Mouse (Mus musculus) stomach, postnatal 0 days (tissue): ENCODE measurements at regions not wholly inside any gene's neighbourhood (a gene's known extent, or its start where the extent isn't known, plus 50 kb on each side); places are given as distances from the start of the nearest gene placed in this dataset.

Experiments used
- ATAC-seq: fragments of 200-750 bp; cut with Nextera tagmentation; 2 replicates; pipeline ENCODE4 v1.8.0; 2017; ENCODE audit not compliant: low FRiP score, low TSS enrichment
- DNase-seq: peaks from one replicate; pipeline ENCODE4 v3.0.0-alpha.2; 2016; ENCODE audit warnings: low spot score
- H3K27ac ChIP-seq: fragments of 300-500 bp; sonication (generic); replicated peaks from 2 replicates; pipeline ENCODE4 v1.5.1; 2014; ENCODE audit warnings: mild to moderate bottlenecking, control low read depth
- H3K27me3 ChIP-seq: fragments of 300-500 bp; sonication (generic); 2 replicates; pipeline ENCODE4 v1.6.1; 2014; ENCODE audit warnings: low read length; ENCODE audit not compliant: control insufficient read depth, insufficient read depth
- H3K36me3 ChIP-seq: fragments of 300-500 bp; sonication (generic); 2 replicates; pipeline ENCODE4 v1.6.1; 2014; ENCODE audit warnings: low read length, mixed read lengths; ENCODE audit not compliant: control insufficient read depth, insufficient read depth
- H3K4me1 ChIP-seq: fragments of 300-500 bp; sonication (generic); replicated peaks from 2 replicates; pipeline ENCODE4 v1.6.1; 2014; ENCODE audit warnings: antibody characterized with exemption; ENCODE audit not compliant: control insufficient read depth, insufficient read depth
- H3K4me2 ChIP-seq: fragments of 300-500 bp; sonication (generic); replicated peaks from 2 replicates; pipeline ENCODE4 v1.6.1; 2014; ENCODE audit warnings: low read depth, mild to moderate bottlenecking, control low read depth, moderate library complexity
- H3K4me3 ChIP-seq: fragments of 300-500 bp; sonication (generic); 2 replicates; pipeline ENCODE4 v1.5.1; 2014; ENCODE audit warnings: low read depth, low read length, control low read depth
- H3K9ac ChIP-seq: fragments of 300-500 bp; sonication (generic); 2 replicates; pipeline ENCODE4 v1.6.1; 2014; ENCODE audit warnings: mild to moderate bottlenecking, low read length, control low read depth, mixed read lengths
- H3K9me3 ChIP-seq: fragments of 300-500 bp; sonication (generic); 2 replicates; pipeline ENCODE4 v1.6.1; 2016; ENCODE audit warnings: low read length; ENCODE audit not compliant: control insufficient read depth
- CTCF ChIP-seq: IDR thresholded peaks from 2 replicates; pipeline ENCODE4 v1.5.1; 2016; ENCODE audit warnings: antibody characterized with exemption, low read depth, mild to moderate bottlenecking, moderate library complexity
- EP300 ChIP-seq: optimal IDR thresholded peaks from 2 replicates; pipeline ENCODE3; 2016; ENCODE audit warnings: antibody characterized with exemption
- WGBS: fragments of 180-500 bp; shearing (Covaris S2); extraction: QIAGEN DNeasy Blood & Tissue Kit; methylation state at CpG from one replicate; pipeline ENCODE4 v1.1.7; 2014; 5-methylcytosine and 5-hydroxymethylcytosine counted together

- no peak for TF ChIP-seq CTCF
- no peak overlapping the region for H3K9ac ChIP-seq
Measured at GRCm38 (mm10) chr16:65312947-65313346, 207.3 kb upstream of the Htr1f start.

DNA sequence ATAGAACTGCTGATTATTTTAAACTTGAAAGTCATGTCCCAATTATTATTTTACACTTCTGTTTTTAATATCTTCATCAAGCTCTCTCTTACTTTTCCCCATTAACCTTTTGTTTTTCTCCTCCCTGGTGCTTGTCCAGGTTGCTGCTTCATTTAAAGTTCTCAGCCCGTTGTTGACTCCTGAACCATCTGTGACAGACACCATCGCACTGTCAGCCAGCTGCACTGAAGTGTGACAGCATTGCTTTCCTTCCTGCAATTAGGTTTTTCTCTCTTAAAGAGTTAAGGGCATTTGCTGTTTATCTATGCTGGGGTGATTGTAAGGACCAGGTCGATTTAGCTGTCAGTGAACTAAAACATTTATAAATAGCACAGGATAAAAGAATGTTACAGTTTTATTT is 205.3 kb upstream of the Pou1f1 start:
- Histone ChIP-seq H3K4me1 (no peaks in the 10 kb centered on the region), H3K27ac (no peak overlapping the region), H3K27me3 (no peaks in the 10 kb centered on the region), H3K9me3 (no peaks in the 10 kb centered on the region), H3K4me3 (no peak overlapping the region), H3K36me3 (no peaks in the 10 kb centered on the region), H3K4me2 (no peak overlapping the region), H3K9ac (no peak overlapping the region)
- TF ChIP-seq CTCF (no peak), EP300 (no peak)
- DNase-seq (no peak), ATAC-seq (no peak)
- 54% methylated on average over 3 of the region's 3 CpGs for WGBS

More at GRCm38 (mm10) chr16:65312947-65313346, 207.3 kb upstream of the Htr1f start:
- DNase-seq (no peak), ATAC-seq (no peak)
- no peaks in the 10 kb centered on the region for H3K9me3 ChIP-seq
- no peak overlapping the region for H3K27ac ChIP-seq
- H3K4me3 ChIP-seq: no peak overlapping the region
- H3K4me1 ChIP-seq: no peaks in the 10 kb centered on the region
- no peaks in the 10 kb centered on the region for H3K36me3 ChIP-seq
- 40% methylated on average over 2 of the region's 2 CpGs for WGBS
- no peaks in the 10 kb centered on the region for H3K27me3 ChIP-seq
- H3K4me2 ChIP-seq: no peak overlapping the region

DNA sequence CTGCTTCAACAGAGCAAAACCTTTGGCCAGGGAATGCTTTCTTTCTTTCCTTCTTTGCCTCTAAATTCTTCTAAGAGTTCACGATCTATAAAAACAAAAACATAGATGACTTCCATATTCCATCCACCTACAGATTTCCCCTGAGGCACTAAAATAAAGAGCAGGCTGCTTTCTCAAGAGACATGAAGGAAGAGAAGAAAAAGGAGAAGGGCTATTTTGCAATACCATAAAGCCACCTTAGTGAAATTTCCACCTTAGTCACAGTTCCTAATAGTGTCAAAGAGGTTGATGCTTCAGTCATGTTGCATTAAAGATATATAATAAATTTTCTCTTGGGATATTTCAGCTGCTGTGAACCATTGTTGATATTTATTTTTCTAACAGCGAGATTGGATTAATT is 187.9 kb upstream of the Pou1f1 start:
- no peak overlapping the region for H3K4me3 ChIP-seq
- 82% methylated on average over 2 of the region's 2 CpGs for WGBS
- no peak for ATAC-seq
- no peak for TF ChIP-seq EP300
- no peak for TF ChIP-seq CTCF
- no peaks in the 10 kb centered on the region for H3K9me3 ChIP-seq
- no peaks in the 10 kb centered on the region for H3K27me3 ChIP-seq
- no peak overlapping the region for H3K9ac ChIP-seq
- no peak overlapping the region for H3K27ac ChIP-seq
- H3K36me3 ChIP-seq: no peaks in the 10 kb centered on the region
- no peak overlapping the region for H3K4me2 ChIP-seq
- no peaks in the 10 kb centered on the region for H3K4me1 ChIP-seq
- no peak for DNase-seq

DNA sequence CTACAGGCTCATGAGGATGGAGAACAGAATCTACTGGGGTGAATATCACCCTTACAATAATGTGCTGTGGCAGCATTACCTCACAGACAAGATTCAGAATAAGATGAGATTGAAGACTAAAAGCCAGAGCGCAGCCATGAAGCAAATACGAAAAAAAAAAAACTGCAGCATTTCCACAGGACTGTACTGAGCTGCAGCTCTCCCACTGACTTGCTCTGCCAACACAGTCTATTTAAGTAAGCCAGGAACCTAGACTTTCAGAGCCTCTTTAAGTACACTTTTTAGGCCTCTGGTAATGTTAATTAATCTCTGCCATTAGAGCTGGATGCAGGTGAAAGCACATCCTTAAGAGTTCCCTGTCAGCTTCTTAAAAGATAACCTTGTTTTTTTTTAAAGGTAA is 181.1 kb upstream of the Pou1f1 start:
- H3K4me2 ChIP-seq: no peak overlapping the region
- H3K27me3 ChIP-seq: no peaks in the 10 kb centered on the region
- H3K4me1 ChIP-seq: no peaks in the 10 kb centered on the region
- WGBS: 87% methylated on average over 2 of the region's 2 CpGs
- ATAC-seq (no peak), DNase-seq (no peak)
- no peak overlapping the region for H3K27ac ChIP-seq
- H3K36me3 ChIP-seq: no peaks in the 10 kb centered on the region
- H3K4me3 ChIP-seq: no peak overlapping the region
- no peak overlapping the region for H3K9ac ChIP-seq
- TF ChIP-seq CTCF (no peak), EP300 (no peak)
- H3K9me3 ChIP-seq: no peaks in the 10 kb centered on the region

DNA sequence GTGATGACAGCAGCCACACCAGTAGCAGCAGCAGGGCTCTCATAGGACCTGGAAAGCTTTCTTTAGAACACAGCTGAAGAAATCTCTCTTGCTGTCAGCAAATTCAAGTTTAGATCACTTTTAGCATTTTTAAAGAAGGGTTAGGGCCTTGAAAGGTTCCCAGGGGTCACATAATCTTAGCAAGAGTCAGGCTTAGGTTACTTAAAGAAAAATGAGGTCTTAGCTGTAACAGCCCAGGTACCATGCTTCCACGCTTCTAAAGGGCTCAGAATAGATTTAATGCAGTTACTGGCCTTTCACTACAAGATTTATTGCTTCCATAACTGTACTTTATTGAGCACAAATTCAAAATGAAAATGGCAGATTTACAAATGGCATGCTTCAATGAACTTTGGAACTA is 160.4 kb upstream of the Pou1f1 start:
- H3K9ac ChIP-seq: no peak overlapping the region
- no peaks in the 10 kb centered on the region for H3K27me3 ChIP-seq
- H3K9me3 ChIP-seq: no peaks in the 10 kb centered on the region
- no peak overlapping the region for H3K27ac ChIP-seq
- 62% methylated on average over 1 of the region's 1 CpGs for WGBS
- H3K36me3 ChIP-seq: no peaks in the 10 kb centered on the region
- H3K4me3 ChIP-seq: no peak overlapping the region
- no peak overlapping the region for H3K4me2 ChIP-seq
- DNase-seq (no peak), ATAC-seq (no peak)
- no peaks in the 10 kb centered on the region for H3K4me1 ChIP-seq
- no peak for TF ChIP-seq EP300
- no peak for TF ChIP-seq CTCF

DNA sequence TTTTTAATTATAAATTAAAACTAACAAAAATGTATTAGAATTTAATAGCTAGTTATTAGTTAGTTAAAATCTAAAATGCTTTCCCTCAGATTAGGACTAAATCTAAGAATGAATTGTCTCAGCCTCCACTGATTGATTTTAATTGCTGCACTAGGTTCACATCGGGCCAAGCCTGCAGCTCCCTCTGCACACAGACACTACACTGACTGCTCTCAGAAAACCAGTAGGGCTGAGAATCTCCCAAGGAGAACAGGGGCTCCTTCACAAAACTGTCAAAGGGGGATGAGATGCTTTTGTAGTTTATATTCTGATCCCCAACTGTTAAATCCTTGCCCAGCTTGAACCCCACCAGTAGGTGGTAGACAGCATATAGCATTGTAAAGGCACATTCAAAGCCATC is 151.0 kb upstream of the Pou1f1 start:
- Histone ChIP-seq H3K36me3 (no peaks in the 10 kb centered on the region), H3K4me1 (no peaks in the 10 kb centered on the region), H3K9me3 (no peaks in the 10 kb centered on the region), H3K9ac (no peak overlapping the region), H3K27ac (no peak overlapping the region), H3K4me3 (no peak overlapping the region), H3K4me2 (no peak overlapping the region), H3K27me3 (no peaks in the 10 kb centered on the region)
- TF ChIP-seq EP300 (no peak), CTCF (no peak)
- DNase-seq (no peak), ATAC-seq (no peak)
- 56% methylated on average over 1 of the region's 1 CpGs for WGBS
